Mouse (Mus musculus) ES-Bruce4 (cell line): ENCODE results near the gene Aspscr1. TPM values are rescaled to one million over a fixed set of nuclear protein-coding genes. Genes with fewer than 3 reads are reported as not detected.
"Not testable (repeated sequence)": the region's sequence is repeated elsewhere in the genome, so short reads cannot be mapped to it uniquely, and the experiment has no call there.

Source experiments
- H3K27ac ChIP-seq: 2 replicates; pipeline ENCODE4 v1.5.1; 2012; ENCODE audit warnings: low read length, inconsistent platforms; ENCODE audit not compliant: insufficient read depth
- H3K27me3 ChIP-seq: 2 replicates; pipeline ENCODE4 v1.6.1; 2012; ENCODE audit warnings: mild to moderate bottlenecking, low read length, inconsistent platforms; ENCODE audit not compliant: control insufficient read depth, poor library complexity, insufficient read depth, severe bottlenecking
- H3K36me3 ChIP-seq: 2 replicates; pipeline ENCODE4 v1.6.1; 2012; ENCODE audit warnings: inconsistent platforms, mild to moderate bottlenecking, low read length, moderate library complexity; ENCODE audit not compliant: control insufficient read depth, poor library complexity, insufficient read depth, severe bottlenecking
- H3K4me1 ChIP-seq: one replicate; pipeline ENCODE4 v1.8.1; 2011; ENCODE audit warnings: low read length; ENCODE audit not compliant: control insufficient read depth, insufficient read depth
- H3K4me3 ChIP-seq: 2 replicates; pipeline ENCODE4 v1.5.1; 2011; ENCODE audit warnings: low read depth, mild to moderate bottlenecking, low read length
- H3K9ac ChIP-seq: 2 replicates; pipeline ENCODE4 v1.6.1; 2012; ENCODE audit warnings: low read depth, mild to moderate bottlenecking, inconsistent platforms; ENCODE audit not compliant: poor library complexity, severe bottlenecking
- H3K9me3 ChIP-seq: replicated peaks from 2 replicates; pipeline ENCODE4 v1.6.1; 2012; ENCODE audit warnings: mild to moderate bottlenecking, low read length, inconsistent platforms; ENCODE audit not compliant: control insufficient read depth, poor library complexity, insufficient read depth, severe bottlenecking
- CTCF ChIP-seq: IDR thresholded peaks from one replicate; pipeline ENCODE4 v1.8.1; 2011; ENCODE audit warnings: low read depth, low read length
- EP300 ChIP-seq: IDR thresholded peaks from 2 replicates; pipeline ENCODE4 v1.6.1; 2011; ENCODE audit warnings: low read depth, low read length; ENCODE audit not compliant: insufficient read depth
- POLR2A ChIP-seq: IDR thresholded peaks from one replicate; pipeline ENCODE4 v1.8.1; 2011; ENCODE audit warnings: low read length; ENCODE audit not compliant: insufficient read depth
- polyA plus RNA-seq: library from polyadenylated mRNA; stranded (reverse); fragments of >200 nt; gene quantifications from 2 replicates; pipeline ENCODE4 v1.2.4, GENCODE M21; 2011; ENCODE audit warnings: low read depth; ENCODE audit not compliant: missing spikeins, insufficient read depth, insufficient read length

Aspscr1 gene
- polyA plus RNA-seq, 1 experiment = 50.8 TPM

- peak overlapping the region; percentile 78 for H3K9ac ChIP-seq
- H3K27me3 ChIP-seq = no peaks in the 10 kb centered on the region
- H3K4me3 ChIP-seq = peak overlapping the region; percentile 83
- H3K4me1 ChIP-seq = no peaks in the 10 kb centered on the region
- TF ChIP-seq EP300 (no peak), CTCF (no peak), POLR2A (no peak)
- peak overlapping the region; percentile 59 for H3K27ac ChIP-seq
- H3K36me3 ChIP-seq = no peaks in the 10 kb centered on the region
- H3K9me3 ChIP-seq = no peaks in the 10 kb centered on the region
Observed at GRCm38 (mm10) chr11:120673594-120674122, 885 bp downstream of the Aspscr1 start.

- H3K27ac ChIP-seq, H3K36me3 ChIP-seq, H3K27me3 ChIP-seq, H3K9ac ChIP-seq, H3K4me1 ChIP-seq, H3K4me3 ChIP-seq, H3K9me3 ChIP-seq: not testable (repeated sequence)
Observed at GRCm38 (mm10) chr11:120675875-120676274, 3.1 kb downstream of the Aspscr1 start.

DNA sequence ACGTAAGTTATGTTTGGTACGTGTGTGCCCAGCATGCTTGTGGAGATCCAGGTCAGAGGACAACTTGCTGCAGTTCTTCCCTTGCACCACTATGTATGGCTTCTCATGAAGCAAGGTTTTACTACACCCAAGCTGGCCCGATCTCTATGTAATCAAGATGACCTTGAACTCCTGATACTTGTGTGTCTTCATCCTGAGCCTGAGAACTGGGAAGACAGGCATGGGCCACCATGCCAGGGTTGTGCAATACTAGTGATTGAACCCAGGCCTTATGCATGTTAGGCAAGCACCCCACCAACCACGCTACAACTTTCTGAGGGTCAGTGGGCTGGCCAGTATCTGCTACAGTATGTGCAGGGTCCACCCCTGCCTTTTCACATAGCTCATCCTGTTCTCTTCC, 4.2 kb downstream of the Aspscr1 start:
- TF ChIP-seq EP300 = no peak
- Histone ChIP-seq H3K27ac (no peak overlapping the region), H3K36me3 (peaks cover 4% of the 10 kb centered on the region; the same call in 1 of the 2 replicates), H3K4me1 (no peaks in the 10 kb centered on the region), H3K27me3 (no peaks in the 10 kb centered on the region), H3K4me3 (no peak overlapping the region), H3K9ac (no peak overlapping the region), H3K9me3 (no peaks in the 10 kb centered on the region)

DNA sequence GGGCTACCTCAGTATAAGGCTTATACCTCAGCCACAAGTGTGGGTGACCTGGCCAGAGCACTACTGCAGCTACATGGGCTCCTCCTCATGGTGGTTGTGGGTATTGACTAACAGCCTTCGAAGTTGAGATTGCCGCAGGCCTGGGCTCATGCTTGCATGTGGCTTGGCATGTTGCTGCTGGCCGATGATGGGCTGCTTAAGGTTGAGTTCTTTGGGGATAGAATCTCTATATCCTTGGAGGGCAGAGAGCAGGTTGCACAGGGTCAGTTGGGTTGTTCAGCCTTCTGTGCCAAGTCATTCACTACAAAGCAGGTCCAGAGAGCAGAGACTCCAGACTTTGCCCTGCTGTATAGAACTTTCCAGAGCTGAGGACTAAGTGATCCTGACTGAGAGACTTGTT, 7.1 kb downstream of the Aspscr1 start:
- TF ChIP-seq CTCF (peak; percentile 44), EP300 (no peak)
- no peak overlapping the region for H3K27ac ChIP-seq
- H3K36me3 ChIP-seq = peaks cover 5% of the 10 kb centered on the region; the same call in 1 of the 2 replicates
- H3K9ac ChIP-seq = no peak overlapping the region
- H3K4me1 ChIP-seq = no peaks in the 10 kb centered on the region
- no peaks in the 10 kb centered on the region for H3K9me3 ChIP-seq
- H3K27me3 ChIP-seq = no peaks in the 10 kb centered on the region
- no peak overlapping the region for H3K4me3 ChIP-seq

DNA sequence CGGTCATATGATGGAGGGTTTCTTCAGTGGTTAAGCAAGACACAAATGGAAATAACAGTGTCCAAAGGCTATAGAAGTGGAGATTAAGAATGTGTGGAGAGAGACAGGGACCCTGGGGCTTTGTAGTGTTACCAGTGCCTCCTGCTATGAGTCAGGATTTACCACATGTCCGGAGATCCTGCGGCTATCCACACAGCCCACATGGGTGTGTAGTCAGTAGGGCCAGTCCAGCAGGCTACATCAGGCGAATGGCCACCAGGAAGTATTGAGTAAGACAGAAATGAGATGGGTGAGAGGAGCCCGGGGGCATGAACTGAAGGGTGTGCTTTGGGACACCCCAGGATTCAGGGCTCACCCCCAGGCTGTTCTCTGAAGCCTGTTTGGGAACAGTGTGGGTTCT, 9.9 kb downstream of the Aspscr1 start:
- Histone ChIP-seq H3K4me1 (no peaks in the 10 kb centered on the region), H3K4me3 (no peak overlapping the region), H3K9ac (no peak overlapping the region), H3K27me3 (no peaks in the 10 kb centered on the region), H3K9me3 (no peaks in the 10 kb centered on the region), H3K36me3 (peaks cover 5% of the 10 kb centered on the region; the same call in 1 of the 2 replicates), H3K27ac (no peak overlapping the region)
- TF ChIP-seq POLR2A = no peak
- TF ChIP-seq EP300 = no peak
- TF ChIP-seq CTCF = no peak

DNA sequence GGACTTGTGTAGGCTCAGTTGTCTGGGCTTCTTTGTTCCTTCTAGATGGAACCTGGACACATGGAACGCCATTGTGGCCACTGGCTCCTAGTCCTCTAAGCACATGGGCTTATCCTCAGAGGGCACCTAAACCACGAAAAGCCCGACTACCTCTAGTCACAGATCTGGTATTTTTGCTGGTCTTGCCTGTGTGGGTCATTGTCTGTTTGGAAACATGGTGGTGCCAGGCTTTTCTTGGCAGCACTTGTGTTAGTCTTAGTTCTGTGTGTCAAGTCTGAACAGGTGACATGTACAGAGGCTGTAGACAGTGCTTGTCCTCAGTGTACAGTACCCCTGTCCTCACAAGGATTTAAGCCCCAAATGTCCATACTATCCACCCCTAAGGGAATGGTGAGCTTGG, 10.8 kb downstream of the Aspscr1 start:
- no peak for TF ChIP-seq CTCF
- no peaks in the 10 kb centered on the region for H3K9me3 ChIP-seq

More for the DNA sequence above, 10.8 kb downstream of the Aspscr1 start:
- Histone ChIP-seq H3K27ac (no peak overlapping the region), H3K27me3 (no peaks in the 10 kb centered on the region), H3K36me3 (peaks cover 5% of the 10 kb centered on the region), H3K9ac (no peak overlapping the region), H3K4me1 (no peaks in the 10 kb centered on the region), H3K4me3 (no peak overlapping the region)
